Mouse (Mus musculus) forelimb bud, embryonic 11.5 days (tissue): ENCODE results near the gene AI464131.
A peak's percentile ranks its signal among the peaks of the same experiment; 100 is the strongest.
"Not testable (repeated sequence)": the region's sequence is repeated elsewhere in the genome, so short reads cannot be mapped to it uniquely, and the experiment has no call there.

ENCODE experiments used
- DNase-seq: peaks from one replicate; pipeline ENCODE4 v3.0.0-alpha.2; 2012; ENCODE audit warnings: low read depth, low spot score

The AI464131 gene

GRCm38 (mm10) chr4:41470051-41470683, 32.7 kb downstream of the AI464131 start:
- DNase-seq, result no peak

DNA sequence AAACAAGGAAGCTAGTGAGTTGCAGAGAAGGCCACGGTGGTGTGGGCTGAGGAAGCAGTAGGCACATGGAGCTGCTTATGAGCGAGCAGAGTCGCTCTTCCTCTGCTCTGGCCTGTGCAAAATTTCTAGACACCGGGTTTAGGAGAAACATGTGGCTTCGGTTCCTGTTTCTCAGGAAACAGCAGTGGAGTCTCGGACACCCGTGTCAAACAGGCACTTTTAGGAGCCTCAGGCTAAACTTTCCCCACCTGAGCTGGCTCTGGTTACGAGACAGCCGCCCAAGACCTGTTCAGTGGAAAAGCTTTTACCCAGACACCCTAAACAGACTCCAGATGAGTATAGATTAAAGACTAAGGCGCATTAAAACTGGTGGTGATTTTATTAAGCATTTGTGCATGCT, 33.7 kb downstream of the AI464131 start:
- DNase-seq, result peak; percentile 50

GRCm38 (mm10) chr4:41468396-41469080, 34.3 kb downstream of the AI464131 start:
- peak; percentile 68 for DNase-seq

DNA sequence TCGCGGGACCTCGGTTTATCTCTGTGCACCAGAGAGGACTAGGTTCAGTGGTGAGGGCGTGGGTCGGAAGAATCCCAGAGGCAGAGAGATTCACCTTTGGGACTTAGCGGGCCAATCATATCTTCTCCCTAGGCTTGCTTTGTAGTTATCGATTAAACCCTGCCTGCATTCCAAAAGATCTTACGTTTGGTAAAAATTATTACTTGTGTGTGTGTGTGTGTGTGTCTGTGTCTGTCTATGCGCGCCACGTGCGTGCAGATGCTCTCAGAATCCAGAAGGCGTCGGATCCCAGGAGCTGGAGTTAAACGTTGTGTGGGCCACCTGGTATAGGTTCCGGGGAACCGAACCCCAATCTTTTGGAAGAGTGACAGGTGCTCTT, 37.6 kb downstream of the AI464131 start:
- no peak for DNase-seq

DNA sequence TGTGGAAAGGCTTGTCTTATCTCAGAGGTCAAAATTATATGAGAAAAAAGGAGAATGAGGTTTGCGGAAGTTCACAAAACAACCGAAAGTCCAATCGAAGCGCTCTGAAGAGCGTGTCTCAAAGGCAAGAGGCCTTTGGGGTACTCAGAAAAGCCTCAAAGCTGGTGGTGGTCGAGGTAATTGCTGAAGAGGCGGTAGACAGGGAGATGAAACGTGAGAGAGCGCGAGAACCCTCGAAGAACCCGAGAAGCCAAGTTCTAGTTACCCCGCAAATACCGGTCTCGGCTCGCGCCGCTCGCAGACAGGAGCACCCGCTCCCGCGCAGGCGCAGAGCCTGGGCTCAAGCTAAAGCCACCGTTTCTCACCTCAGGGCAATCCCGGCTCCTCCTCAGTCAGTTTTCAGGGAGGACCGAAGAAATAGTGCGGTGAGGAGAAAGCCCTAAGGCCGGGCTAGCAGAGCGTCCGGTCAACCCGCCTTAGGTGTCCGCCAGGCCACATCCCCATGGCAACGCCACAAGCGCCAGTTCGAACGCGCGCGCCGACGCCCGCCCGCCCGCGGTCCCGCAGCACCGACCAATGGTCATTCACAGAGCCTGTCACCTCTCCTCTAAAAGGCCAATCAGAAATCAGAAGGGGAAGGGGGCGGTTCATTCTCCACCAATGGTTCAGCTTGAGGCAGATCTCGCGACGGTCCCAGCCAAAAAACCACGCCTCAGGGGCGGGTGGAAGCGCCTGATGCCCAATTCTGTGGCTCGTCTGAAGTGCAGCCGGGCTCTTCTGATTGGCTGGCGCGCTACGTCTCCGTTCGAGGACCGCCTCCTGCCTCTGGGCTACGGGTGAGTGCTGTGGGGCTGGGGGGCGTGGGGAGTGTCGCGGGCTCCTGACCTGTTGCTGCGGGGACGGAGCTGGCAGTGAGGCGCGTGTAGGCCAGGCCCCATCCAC, 38.3 kb downstream of the AI464131 start, which contains the start of the genes Kif24 and Nudt2:
Kif24 (minus strand) TSS at position 543 of the 942 bp plus-strand sequence.
Nudt2 (plus strand) TSS at position 807 of the 942 bp plus-strand sequence.
- peak; percentile 99 for DNase-seq

- DNase-seq, result not testable (repeated sequence)
Measured at GRCm38 (mm10) chr4:41463051-41463738, 39.7 kb downstream of the AI464131 start.

DNA sequence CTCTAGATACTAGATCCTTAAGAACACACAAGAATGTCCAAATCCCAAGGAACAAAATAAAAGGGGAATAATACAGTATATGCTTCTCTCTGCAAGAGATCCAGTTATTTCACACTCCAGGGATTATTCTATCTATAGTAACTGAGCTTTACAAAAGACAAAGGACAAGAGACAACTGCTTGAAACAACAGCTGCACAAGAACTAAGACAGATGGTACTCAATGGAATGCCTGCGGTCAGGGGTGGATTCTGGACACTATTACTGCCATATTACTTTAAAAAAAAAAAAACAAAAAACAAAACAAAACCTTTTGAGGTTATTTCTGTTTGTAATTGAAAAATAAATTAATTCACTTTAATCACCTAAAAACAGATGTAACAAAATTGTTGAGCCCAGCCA, 42.2 kb downstream of the AI464131 start:
- no peak for DNase-seq

DNA sequence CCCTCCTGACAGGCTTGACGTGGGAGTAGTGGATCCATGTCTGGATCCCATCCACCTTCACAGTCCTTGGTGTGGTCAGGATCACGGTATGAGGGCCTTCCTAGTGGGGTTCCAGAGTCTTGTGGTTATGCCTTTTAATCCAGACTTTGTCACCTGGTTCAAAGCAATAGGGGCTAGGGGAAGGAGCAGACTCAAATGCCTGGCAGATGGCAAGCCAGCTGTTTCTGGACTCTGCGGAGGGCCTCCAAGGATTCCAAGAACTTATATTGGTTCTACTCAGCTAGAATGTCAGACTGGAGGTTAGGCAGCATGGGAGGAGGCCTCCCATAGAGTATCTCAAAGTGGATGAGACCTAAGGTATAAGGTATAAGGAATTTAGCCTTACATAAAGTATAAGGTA, 55.3 kb downstream of the AI464131 start:
- no peak for DNase-seq
